Mouse (Mus musculus) duodenum, adult 2 months (tissue): ENCODE results near the gene Ctc1. TPM values are rescaled to one million over a fixed set of nuclear protein-coding genes. Genes with fewer than 3 reads are reported as not detected.

Experiments used
- polyA plus RNA-seq: library from polyadenylated mRNA; depleted of rRNA; stranded (reverse); fragments of >200 nt; gene quantifications from 2 replicates; pipeline ENCODE4 v1.2.3, GENCODE M21; 2012; ENCODE audit warnings: low replicate concordance; rRNA removed

The Ctc1 gene
- 23.0 and 25.0 TPM in 2 replicates for polyA plus RNA-seq

GRCm38 (mm10) chr11:69015644-69016441 lies at the start of gene Ctc1:
TSS of gene Ctc1 (plus strand) at chr11:69015911.

GRCm38 (mm10) chr11:68967337-68968282 lies 48.1 kb upstream of the Ctc1 start, which contains the start of gene Slc25a35:
TSS of gene Slc25a35 (plus strand) at chr11:68968131.

GRCm38 (mm10) chr11:68975085-68975484 lies 40.6 kb upstream of the Ctc1 start, which contains the start of gene Rangrf:
TSS of gene Rangrf (minus strand) at chr11:68975185.

GRCm38 (mm10) chr11:69008182-69009121 lies 7.3 kb upstream of the Ctc1 start, which contains the start of gene Pfas:
TSS of gene Pfas (minus strand) at chr11:69008460.

GRCm38 (mm10) chr11:69045531-69046394 lies 30.1 kb downstream of the Ctc1 start, which contains the start of gene Aurkb:
TSS of gene Aurkb (plus strand) at chr11:69045647.

GRCm38 (mm10) chr11:69059357-69059974 lies 43.8 kb downstream of the Ctc1 start, which contains the start of gene Borcs6:
TSS of gene Borcs6 (plus strand) at chr11:69059717.

GRCm38 (mm10) chr11:69070590-69071222 lies 55.0 kb downstream of the Ctc1 start, which contains the start of gene Tmem107:
TSS of gene Tmem107 (plus strand) at chr11:69070806.

Other genes with a start within 250 kb of the Ctc1 start
- gene Ndel1, start 144.1 kb upstream of the Ctc1 start, polyA plus RNA-seq = 35.5 and 94.6 TPM in 2 replicates
- not detected in 2 replicates for gene Rnf222, start 127.4 kb upstream of the Ctc1 start, polyA plus RNA-seq
- 172 and 364 TPM in 2 replicates for gene Rpl26, start 114.3 kb upstream of the Ctc1 start, polyA plus RNA-seq
- gene Odf4, start 88.8 kb upstream of the Ctc1 start, polyA plus RNA-seq = not detected in 2 replicates
- 16.9 and 18.8 TPM in 2 replicates for gene Arhgef15, start 58.4 kb upstream of the Ctc1 start, polyA plus RNA-seq
- 17.1 and 22.0 TPM in 2 replicates for gene Slc25a35, start 47.8 kb upstream of the Ctc1 start, polyA plus RNA-seq
- gene Rangrf, start 40.7 kb upstream of the Ctc1 start, polyA plus RNA-seq = 29.7 and 31.1 TPM in 2 replicates
- 6.7 and 7.2 TPM in 2 replicates for gene Pfas, start 7.5 kb upstream of the Ctc1 start, polyA plus RNA-seq
- 27.8 and 56.2 TPM in 2 replicates for gene Aurkb, start 29.7 kb downstream of the Ctc1 start, polyA plus RNA-seq
- 12.4 and 36.7 TPM in 2 replicates for gene Borcs6, start 43.8 kb downstream of the Ctc1 start, polyA plus RNA-seq
- 15.0 and 29.3 TPM in 2 replicates for gene Tmem107, start 54.9 kb downstream of the Ctc1 start, polyA plus RNA-seq
- 84.0 and 93.4 TPM in 2 replicates for gene Vamp2, start 72.6 kb downstream of the Ctc1 start, polyA plus RNA-seq
- gene Per1, start 79.3 kb downstream of the Ctc1 start, polyA plus RNA-seq = 12.0 and 17.6 TPM in 2 replicates
- 1.7 and 2.1 TPM in 2 replicates for gene Hes7, start 104.5 kb downstream of the Ctc1 start, polyA plus RNA-seq
- 0.11 and 0.43 TPM in 2 replicates for gene 9130213A22Rik, start 106.7 kb downstream of the Ctc1 start, polyA plus RNA-seq
- gene Aloxe3, start 110.0 kb downstream of the Ctc1 start, polyA plus RNA-seq = 0.20 and 0.79 TPM in 2 replicates
- gene Alox12b, start 141.1 kb downstream of the Ctc1 start, polyA plus RNA-seq = not detected in 2 replicates
- not detected in 2 replicates for gene Alox8, start 181.9 kb downstream of the Ctc1 start, polyA plus RNA-seq
- gene Gucy2e, start 221.1 kb downstream of the Ctc1 start, polyA plus RNA-seq = not detected in 2 replicates